Mouse (Mus musculus): ENCODE data around the gene Slit3.

The Slit3 gene

GRCm38 (mm10) chr11:35669536-35669935 lies 548.5 kb downstream of the Slit3 start:
- no peak for DNase-seq (ENCODE audit: low read depth in 1 of 2, low spot score in 2 of 2)

GRCm38 (mm10) chr11:35670181-35670580 lies 549.2 kb downstream of the Slit3 start:
- DNase-seq (ENCODE audit: low read depth in 1 of 2, low spot score in 2 of 2): no peak

GRCm38 (mm10) chr11:35670746-35671145 lies 549.7 kb downstream of the Slit3 start:
- DNase-seq (ENCODE audit: low read depth in 1 of 2, low spot score in 2 of 2): no peak

GRCm38 (mm10) chr11:35673050-35673449 lies 552.0 kb downstream of the Slit3 start:
- DNase-seq (ENCODE audit: low read depth in 1 of 2, low spot score in 2 of 2): no peak

GRCm38 (mm10) chr11:35674242-35674641 lies 553.2 kb downstream of the Slit3 start:
- no peak for DNase-seq (ENCODE audit: low read depth in 1 of 2, low spot score in 2 of 2)

GRCm38 (mm10) chr11:35676744-35677143 lies 555.7 kb downstream of the Slit3 start:
- no peak for DNase-seq (ENCODE audit: low read depth in 1 of 2, low spot score in 2 of 2)

- DNase-seq (ENCODE audit: low read depth in 1 of 2, low spot score in 2 of 2): no peak
Measured at GRCm38 (mm10) chr11:35679976-35680375, 559.0 kb downstream of the Slit3 start.

- DNase-seq (ENCODE audit: low read depth in 1 of 2, low spot score in 2 of 2): no peak
Measured at GRCm38 (mm10) chr11:35687316-35687715, 566.3 kb downstream of the Slit3 start.

GRCm38 (mm10) chr11:35690515-35691281 lies 569.7 kb downstream of the Slit3 start:
- no peak for DNase-seq (ENCODE audit: low read depth in 1 of 2, low spot score in 2 of 2)

- no peak for DNase-seq (ENCODE audit: low read depth in 1 of 2, low spot score in 2 of 2)
Measured at GRCm38 (mm10) chr11:35693136-35693535, 572.1 kb downstream of the Slit3 start.

GRCm38 (mm10) chr11:35693625-35694024 lies 572.6 kb downstream of the Slit3 start:
- DNase-seq (ENCODE audit: low read depth in 1 of 2, low spot score in 2 of 2): no peak

GRCm38 (mm10) chr11:35697476-35697875 lies 576.5 kb downstream of the Slit3 start:
- no peak for DNase-seq (ENCODE audit: low read depth in 1 of 2, low spot score in 2 of 2)

- no peak for DNase-seq (ENCODE audit: low read depth in 1 of 2, low spot score in 2 of 2)
Measured at GRCm38 (mm10) chr11:35698901-35699300, 577.9 kb downstream of the Slit3 start.

- DNase-seq (ENCODE audit: low read depth in 1 of 2, low spot score in 2 of 2): no peak
Measured at GRCm38 (mm10) chr11:35703471-35703870, 582.4 kb downstream of the Slit3 start.

- DNase-seq (ENCODE audit: low read depth in 1 of 2, low spot score in 2 of 2): no peak
Measured at GRCm38 (mm10) chr11:35704381-35704780, 583.4 kb downstream of the Slit3 start.

GRCm38 (mm10) chr11:35704927-35705326 lies 583.9 kb downstream of the Slit3 start:
- DNase-seq (ENCODE audit: low read depth in 1 of 2, low spot score in 2 of 2): no peak

- DNase-seq (ENCODE audit: low read depth in 1 of 2, low spot score in 2 of 2): no peak
Measured at GRCm38 (mm10) chr11:35707431-35707830, 586.4 kb downstream of the Slit3 start.

- DNase-seq (ENCODE audit: low read depth in 1 of 2, low spot score in 2 of 2): no peak
Measured at GRCm38 (mm10) chr11:35711314-35711713, 590.3 kb downstream of the Slit3 start.

- DNase-seq (ENCODE audit: low read depth in 1 of 2, low spot score in 2 of 2): no peak
Measured at GRCm38 (mm10) chr11:35718881-35719280, 597.9 kb downstream of the Slit3 start.

GRCm38 (mm10) chr11:35723876-35724275 lies 602.9 kb downstream of the Slit3 start:
- DNase-seq (ENCODE audit: low read depth in 1 of 2, low spot score in 2 of 2): no peak

- no peak for DNase-seq (ENCODE audit: low read depth in 1 of 2, low spot score in 2 of 2)
Measured at GRCm38 (mm10) chr11:35726341-35726846, 605.4 kb downstream of the Slit3 start.

GRCm38 (mm10) chr11:35728200-35728599 lies 607.2 kb downstream of the Slit3 start:
- no peak for DNase-seq (ENCODE audit: low read depth in 1 of 2, low spot score in 2 of 2)

- no peak for DNase-seq (ENCODE audit: low read depth in 1 of 2, low spot score in 2 of 2)
Measured at GRCm38 (mm10) chr11:35729186-35729585, 608.2 kb downstream of the Slit3 start.

Measured in monocyte, adult 2 months (primary cell).